Mouse (Mus musculus) forebrain, embryonic 12.5 days (tissue): Measurements from ENCODE around the gene Nfat5. TPM values are rescaled to one million over a fixed set of nuclear protein-coding genes. Genes with fewer than 3 reads are reported as not detected.
A peak's percentile ranks its signal among the peaks of the same experiment; 100 is the strongest.

Experiments
- ATAC-seq: fragments of 200-750 bp; cut with Nextera tagmentation; 2 replicates; pipeline ENCODE4 v1.8.0; 2017; ENCODE audit warnings: moderate TSS enrichment; ENCODE audit not compliant: low FRiP score
- H3K27ac ChIP-seq: fragments of 300-500 bp; sonication (generic); 2 replicates; pipeline ENCODE4 v1.5.1; 2016; ENCODE audit warnings: mild to moderate bottlenecking
- H3K27me3 ChIP-seq: fragments of 300-500 bp; sonication (generic); 2 replicates; pipeline ENCODE4 v1.6.1; 2016; ENCODE audit warnings: mild to moderate bottlenecking
- H3K36me3 ChIP-seq: fragments of 300-500 bp; sonication (generic); replicated peaks from 2 replicates; pipeline ENCODE4 v1.6.1; 2016; ENCODE audit warnings: mild to moderate bottlenecking
- H3K4me1 ChIP-seq: fragments of 300-500 bp; sonication (generic); 2 replicates; pipeline ENCODE4 v1.6.1; 2016
- H3K4me2 ChIP-seq: fragments of 300-500 bp; sonication (generic); 2 replicates; pipeline ENCODE4 v1.6.1; 2016; ENCODE audit warnings: mild to moderate bottlenecking, moderate library complexity
- H3K4me3 ChIP-seq: fragments of 300-500 bp; sonication (generic); replicated peaks from 2 replicates; pipeline ENCODE4 v1.5.1; 2016; ENCODE audit warnings: mild to moderate bottlenecking
- H3K9ac ChIP-seq: fragments of 300-500 bp; sonication (generic); 2 replicates; pipeline ENCODE4 v1.6.1; 2016; ENCODE audit warnings: mild to moderate bottlenecking
- H3K9me3 ChIP-seq: fragments of 300-500 bp; sonication (generic); 2 replicates; pipeline ENCODE4 v1.6.1; 2016
- WGBS: fragments of 180-500 bp; shearing (Covaris S2); methylation state at CpG from one replicate; pipeline ENCODE4 v1.1.7; 2016; 5-methylcytosine and 5-hydroxymethylcytosine counted together
- polyA plus RNA-seq: library from polyadenylated mRNA; unstranded; fragments of >200 nt; fragmentation: Nextera tagmentation; extraction: Ambion mirVana; gene quantifications from 2 replicates; pipeline ENCODE4 v1.2.1, GENCODE M21; 2016

Gene Nfat5
- polyA plus RNA-seq, 1 experiment from 2014 or later = 14.0 TPM

DNA sequence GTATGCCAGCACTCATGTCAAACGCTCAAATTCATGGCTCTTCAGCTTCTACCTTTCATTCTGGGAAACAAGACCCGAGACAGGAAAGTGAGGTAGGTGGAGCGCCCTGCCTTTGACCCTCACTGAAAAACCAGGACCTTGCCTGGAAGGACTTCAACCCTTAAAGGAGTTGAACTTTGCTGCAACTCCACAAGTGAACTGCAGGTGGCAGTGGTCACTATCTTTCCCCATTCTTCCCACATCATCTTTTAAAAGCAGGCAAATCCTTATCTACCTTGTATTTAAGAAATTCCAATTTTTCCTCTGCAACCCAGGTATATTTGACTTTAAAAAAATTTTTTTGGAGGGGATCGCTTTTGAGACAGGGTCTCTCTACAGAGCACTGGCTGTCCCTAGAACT, 118.1 kb downstream of the Nfat5 start:
- H3K4me3 ChIP-seq = no peak overlapping the region
- H3K36me3 ChIP-seq = peaks cover 83% of the 10 kb centered on the region
- H3K27ac ChIP-seq = no peak overlapping the region
- 88% methylated on average over 4 of the region's 4 CpGs for WGBS
- H3K4me1 ChIP-seq = no peaks in the 10 kb centered on the region
- H3K27me3 ChIP-seq = no peaks in the 10 kb centered on the region
- no peak overlapping the region for H3K9ac ChIP-seq
- no peak for ATAC-seq
- H3K9me3 ChIP-seq = no peaks in the 10 kb centered on the region
- no peak overlapping the region for H3K4me2 ChIP-seq

DNA sequence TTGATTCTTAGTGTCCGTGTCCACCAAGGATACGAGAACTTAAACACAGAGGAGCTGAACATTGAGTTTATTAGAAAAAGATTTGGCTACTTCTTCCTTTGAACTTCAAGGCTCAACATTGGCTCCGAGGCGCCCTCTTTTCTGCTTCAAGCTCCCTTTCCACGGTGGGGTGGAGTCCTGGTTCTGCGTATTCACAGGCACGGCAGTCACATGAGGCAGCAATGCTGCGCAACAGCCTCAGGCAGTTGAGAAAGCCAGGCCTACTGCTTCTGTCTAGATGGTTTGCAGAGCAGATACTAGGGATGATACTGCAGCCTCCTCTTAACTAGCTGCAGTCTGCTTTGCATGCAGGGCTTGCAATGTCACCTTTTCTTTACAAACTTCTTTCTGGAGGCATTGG, 119.3 kb downstream of the Nfat5 start:
- no peaks in the 10 kb centered on the region for H3K4me1 ChIP-seq
- no peak for ATAC-seq
- peaks cover 88% of the 10 kb centered on the region for H3K36me3 ChIP-seq
- no peak overlapping the region for H3K4me2 ChIP-seq
- H3K4me3 ChIP-seq = no peak overlapping the region
- 93% methylated on average over 8 of the region's 8 CpGs for WGBS
- no peak overlapping the region for H3K27ac ChIP-seq
- H3K9me3 ChIP-seq = no peaks in the 10 kb centered on the region
- no peak overlapping the region for H3K9ac ChIP-seq
- no peaks in the 10 kb centered on the region for H3K27me3 ChIP-seq

DNA sequence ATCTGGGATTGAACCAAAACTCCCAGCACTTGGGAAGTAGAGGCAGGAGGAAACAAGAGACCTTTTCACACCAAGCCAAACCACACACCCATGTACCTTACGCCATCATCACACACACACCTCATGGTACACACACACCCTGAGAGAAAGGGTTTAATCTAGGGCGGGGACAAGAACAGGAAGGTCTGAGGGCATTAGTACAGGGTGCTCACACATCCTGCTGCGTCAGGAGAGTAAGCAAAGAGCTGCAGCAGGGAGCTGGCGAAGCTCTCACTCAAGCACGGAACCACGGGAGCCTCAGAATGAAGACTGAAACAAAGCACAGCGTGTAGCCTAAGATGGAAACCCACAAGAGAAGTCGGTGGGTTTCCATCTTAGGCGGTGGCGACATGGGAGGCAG, 120.6 kb downstream of the Nfat5 start:
- Histone ChIP-seq H3K9ac (no peak overlapping the region), H3K36me3 (peaks cover 98% of the 10 kb centered on the region), H3K4me3 (no peak overlapping the region), H3K27me3 (no peaks in the 10 kb centered on the region), H3K4me2 (no peak overlapping the region), H3K4me1 (no peaks in the 10 kb centered on the region), H3K9me3 (no peaks in the 10 kb centered on the region), H3K27ac (no peak overlapping the region)
- 91% methylated on average over 10 of the region's 10 CpGs for WGBS
- no peak for ATAC-seq

DNA sequence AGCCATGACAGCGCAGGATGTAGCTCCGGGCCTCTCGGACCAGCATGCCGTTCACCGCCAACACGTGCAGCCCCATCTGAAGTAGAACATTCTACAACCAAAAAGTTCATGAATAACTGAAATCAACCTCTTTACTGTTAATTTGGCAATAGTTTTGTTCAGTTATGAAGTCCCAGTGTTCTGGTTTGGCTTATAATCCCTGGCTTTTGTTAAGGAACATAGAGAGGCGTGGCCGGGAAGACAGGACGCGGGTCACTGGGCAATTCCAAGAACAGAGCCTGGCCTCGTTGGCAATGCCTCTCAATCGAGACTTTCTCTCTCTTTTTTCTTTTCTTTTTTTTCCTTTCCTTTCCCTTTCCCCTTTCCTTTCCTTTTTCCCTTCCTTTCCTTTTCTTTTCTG, 123.7 kb downstream of the Nfat5 start:
- Histone ChIP-seq H3K4me2 (no peak overlapping the region), H3K4me3 (no peak overlapping the region), H3K9me3 (no peaks in the 10 kb centered on the region), H3K36me3 (peaks cover 98% of the 10 kb centered on the region), H3K9ac (no peak overlapping the region), H3K4me1 (peaks cover 3% of the 10 kb centered on the region; the same call in 1 of the 2 replicates), H3K27ac (no peak overlapping the region), H3K27me3 (no peaks in the 10 kb centered on the region)
- 86% methylated on average over 12 of the region's 12 CpGs for WGBS
- ATAC-seq = no peak

DNA sequence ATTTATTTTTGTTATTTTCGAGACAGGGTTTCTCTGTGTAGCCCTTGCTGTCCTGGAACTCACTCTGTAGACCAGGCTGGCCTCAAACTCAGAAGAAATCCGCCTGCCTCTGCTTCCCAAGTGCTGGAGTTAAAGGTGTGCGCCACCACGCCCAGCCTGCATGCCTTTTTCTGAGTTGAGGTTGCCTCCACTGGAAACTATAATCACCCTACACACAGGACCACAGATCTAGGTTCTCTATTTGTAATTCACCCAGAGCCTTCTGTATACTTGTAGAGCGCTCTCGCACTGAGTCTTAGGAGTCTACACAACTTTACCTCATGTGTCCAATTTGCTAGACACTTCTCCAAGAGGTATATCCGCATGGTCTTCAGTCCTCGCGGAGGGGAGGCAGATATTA, 130.9 kb downstream of the Nfat5 start:
- WGBS = 31% methylated on average over 9 of the region's 9 CpGs
- Histone ChIP-seq H3K4me3 (peak overlapping the region; percentile 87), H3K27me3 (no peaks in the 10 kb centered on the region), H3K27ac (no peak overlapping the region), H3K9me3 (no peaks in the 10 kb centered on the region), H3K36me3 (peaks cover 34% of the 10 kb centered on the region), H3K4me1 (peaks cover 15% of the 10 kb centered on the region), H3K9ac (peak overlapping the region; percentile 82), H3K4me2 (peak overlapping the region; percentile 61)
- ATAC-seq = no peak

DNA sequence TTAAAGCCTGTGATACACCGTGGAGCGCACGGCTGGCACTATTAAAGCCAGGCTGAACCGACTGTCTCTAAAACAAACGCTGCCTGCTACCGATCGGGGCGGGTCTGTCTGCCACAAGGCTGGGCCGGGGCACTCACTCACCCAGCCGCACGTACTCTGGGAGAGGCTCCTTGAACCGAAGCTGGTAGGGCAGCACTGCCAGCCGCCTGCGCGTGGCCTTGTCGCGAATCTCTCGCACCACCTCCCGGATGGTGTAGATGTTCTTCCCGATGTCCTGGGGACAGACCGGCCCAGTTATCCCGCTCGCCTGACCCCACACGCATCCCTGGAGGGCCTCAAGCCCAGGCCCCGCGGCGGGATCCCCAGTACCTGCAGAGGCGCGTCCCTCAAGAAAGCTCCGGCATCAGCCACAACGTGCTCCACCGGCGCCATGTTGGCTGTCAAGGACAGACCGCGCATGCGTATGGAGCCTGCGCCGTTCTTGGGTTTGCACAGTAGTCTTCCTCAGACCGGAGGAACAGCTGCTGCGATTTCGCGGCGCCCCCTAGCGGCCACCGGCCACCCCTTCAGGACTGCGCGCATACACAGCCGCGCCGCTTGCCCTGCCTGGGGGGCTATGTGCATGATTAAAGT, 131.4 kb downstream of the Nfat5 start, which contains the start of gene Nob1:
Nob1 (minus strand) TSS at position 455 of the 633 bp plus-strand sequence.
- peak within 1 kb of the TSS; percentile 68 for H3K27ac ChIP-seq
- WGBS = under 1% methylated on average over 50 of the region's 50 CpGs

DNA sequence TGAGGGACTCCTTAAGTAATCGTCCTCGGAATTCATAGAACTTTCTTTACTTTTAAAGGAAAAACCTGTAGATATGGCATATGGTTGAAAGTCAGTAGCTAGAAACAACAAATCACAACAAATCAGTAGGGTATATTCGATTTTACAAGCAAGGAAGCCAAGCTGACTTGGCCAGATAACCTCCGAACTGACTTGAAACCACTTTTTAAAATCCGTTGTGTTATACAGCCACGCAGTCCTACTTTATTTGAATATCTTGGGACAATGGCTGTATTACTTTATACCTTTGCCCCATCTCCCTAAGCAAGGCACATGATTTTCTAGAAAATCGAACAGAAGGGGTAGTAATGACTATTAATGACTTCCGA, 131.9 kb downstream of the Nfat5 start:
- no peak overlapping the region for H3K4me2 ChIP-seq
- peak overlapping the region; percentile 87; the same call in 1 of the 2 replicates for H3K4me3 ChIP-seq
- 52% methylated on average over 8 of the region's 8 CpGs for WGBS

More for the DNA sequence above, 131.4 kb downstream of the Nfat5 start, which contains the start of gene Nob1:
- peak; percentile 99 for ATAC-seq
- H3K9ac ChIP-seq = peak within 1 kb of the TSS; percentile 82
- H3K4me2 ChIP-seq = peak within 1 kb of the TSS; percentile 61
- peaks cover 15% of the 10 kb centered on the region for H3K4me1 ChIP-seq
- H3K4me3 ChIP-seq = peak within 1 kb of the TSS; percentile 87
- H3K27me3 ChIP-seq = no peaks in the 10 kb centered on the region
- no peaks in the 10 kb centered on the region for H3K9me3 ChIP-seq
- peaks cover 29% of the 10 kb centered on the region for H3K36me3 ChIP-seq

More for the DNA sequence above, 131.9 kb downstream of the Nfat5 start:
- Histone ChIP-seq H3K36me3 (peaks cover 24% of the 10 kb centered on the region), H3K4me1 (peaks cover 15% of the 10 kb centered on the region), H3K27me3 (no peaks in the 10 kb centered on the region), H3K9me3 (no peaks in the 10 kb centered on the region), H3K27ac (no peak overlapping the region), H3K9ac (no peak overlapping the region)
- no peak for ATAC-seq

Other genes starting within 250 kb of the Nfat5 start
- gene Pdf, start 244.9 kb upstream of the Nfat5 start, polyA plus RNA-seq = 35.7 and 39.9 TPM in 2 replicates
- gene Cog8, start 236.8 kb upstream of the Nfat5 start, polyA plus RNA-seq = 41.7 and 43.3 TPM in 2 replicates
- 92.7 and 99.0 TPM in 2 replicates for gene Nip7, start 236.6 kb upstream of the Nfat5 start, polyA plus RNA-seq
- not detected in 2 replicates for gene Tmed6, start 227.8 kb upstream of the Nfat5 start, polyA plus RNA-seq
- 22.3 and 26.6 TPM in 2 replicates for gene Terf2, start 196.9 kb upstream of the Nfat5 start, polyA plus RNA-seq
- 157 and 167 TPM in 2 replicates for gene Cyb5b, start 142.8 kb upstream of the Nfat5 start, polyA plus RNA-seq
- 4.4 TPM in 2 replicates for gene Nqo1, start 109.7 kb downstream of the Nfat5 start, polyA plus RNA-seq
- 80.4 and 83.5 TPM in 2 replicates for gene Nob1, start 131.6 kb downstream of the Nfat5 start, polyA plus RNA-seq
- gene Wwp2, start 142.9 kb downstream of the Nfat5 start, polyA plus RNA-seq = 66.0 and 66.3 TPM in 2 replicates